Mouse (Mus musculus): ENCODE results near the gene Gucy1a1. TPM values are rescaled to one million over a fixed set of nuclear protein-coding genes. Genes with fewer than 3 reads are reported as not detected.

Gene Gucy1a1
- total and polyA plus RNA-seq, 3 experiments = not detected

DNA sequence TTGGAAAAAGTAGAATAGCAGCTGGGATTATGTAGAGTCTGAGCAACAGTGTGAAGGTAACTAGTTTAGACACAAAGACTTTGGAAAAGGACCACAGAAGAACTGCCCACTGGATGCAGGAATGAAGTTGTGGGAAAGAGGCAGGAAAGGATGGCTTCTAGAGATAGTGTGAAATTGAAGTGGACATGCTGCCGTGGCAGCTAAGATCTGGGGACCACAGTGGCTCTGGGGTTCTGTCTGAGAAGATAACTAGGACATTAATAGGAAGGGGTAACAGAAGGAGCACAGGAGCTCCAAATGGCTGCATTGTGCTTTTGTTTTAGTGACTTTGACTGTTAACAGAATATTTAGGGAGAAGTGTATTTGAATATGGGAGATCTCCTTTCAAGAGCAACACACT, 16.3 kb downstream of the Gucy1a1 start:
- TF ChIP-seq ZMIZ1 (IDR thresholded peaks at IDR 0.05; ENCODE audit: low read depth, low read length) (no peak), SMC3 (IDR thresholded peaks at IDR 0.05; ENCODE audit: low read depth, low read length) (no peak), RAD21 (IDR thresholded peaks at IDR 0.05; ENCODE audit: low read depth, low read length) (no peak), MXI1 (IDR thresholded peaks at IDR 0.05; ENCODE audit: low read depth, low read length) (no peak), BHLHE40 (IDR thresholded peaks at IDR 0.05; ENCODE audit: borderline replicate concordance, low read depth, low read length) (no peak), KAT2A (conservative IDR thresholded peaks at IDR 0.05; ENCODE audit: low read depth, low read length) (no peak), MAZ (IDR thresholded peaks at IDR 0.05; ENCODE audit: low read depth, low read length) (no peak), USF1 (IDR thresholded peaks at IDR 0.05; ENCODE audit: low read depth, low read length) (no peak), ZNF384 (IDR thresholded peaks at IDR 0.05; ENCODE audit: low read depth, low read length) (no peak), EP300 (IDR thresholded peaks at IDR 0.05; ENCODE audit: low read depth in 1 of 2, low read length in 2 of 2) (no peak), ELF1 (IDR thresholded peaks at IDR 0.05; ENCODE audit: low read depth, low read length) (no peak), MEF2A (IDR thresholded peaks at IDR 0.05; ENCODE audit: extremely low read depth, insufficient replicate concordance, low read depth, low read length, poor library complexity, severe bottlenecking) (no peak), TCF12 (IDR thresholded peaks at IDR 0.05; ENCODE audit: low read depth, low read length) (no peak), MYB (IDR thresholded peaks at IDR 0.05; ENCODE audit: low read depth, low read length) (no peak), SIN3A (IDR thresholded peaks at IDR 0.05; ENCODE audit: low read length) (no peak), CHD1 (IDR thresholded peaks at IDR 0.05; ENCODE audit: low read depth, low read length) (no peak), MAX (IDR thresholded peaks at IDR 0.05; ENCODE audit: low read length) (no peak)
- H3K27me3 ChIP-seq (ENCODE audit: control insufficient read depth in 1 of 2, insufficient read depth in 2 of 2, low read length in 2 of 2) = no peaks in the 10 kb centered on the region
- no peak overlapping the region for H3K27ac ChIP-seq (ENCODE audit: control insufficient read depth, low read depth, low read length)
- H3K4me3 ChIP-seq (ENCODE audit: control insufficient read depth in 1 of 2, insufficient read depth in 1 of 2, low read depth in 2 of 2, low read length in 2 of 2) = no peak overlapping the region
- no peaks in the 10 kb centered on the region for H3K79me2 ChIP-seq (ENCODE audit: control insufficient read depth, insufficient read depth, low read length, poor library complexity)
- H3K36me3 ChIP-seq (ENCODE audit: control insufficient read depth in 1 of 2, insufficient read depth in 2 of 2, low read length in 2 of 2) = no peaks in the 10 kb centered on the region
- no peaks in the 10 kb centered on the region for H3K9me3 ChIP-seq (replicated peaks; ENCODE audit: insufficient read depth, low read length)
- no peak overlapping the region for H3K9ac ChIP-seq (ENCODE audit: control insufficient read depth, low read depth, low read length, poor library complexity, severe bottlenecking)
- H3K4me1 ChIP-seq (ENCODE audit: control insufficient read depth in 1 of 2, insufficient read depth in 2 of 2, low read length in 2 of 2) = no peaks in the 10 kb centered on the region
- no peak for DNase-seq (ENCODE audit: low read depth, low spot score)

DNA sequence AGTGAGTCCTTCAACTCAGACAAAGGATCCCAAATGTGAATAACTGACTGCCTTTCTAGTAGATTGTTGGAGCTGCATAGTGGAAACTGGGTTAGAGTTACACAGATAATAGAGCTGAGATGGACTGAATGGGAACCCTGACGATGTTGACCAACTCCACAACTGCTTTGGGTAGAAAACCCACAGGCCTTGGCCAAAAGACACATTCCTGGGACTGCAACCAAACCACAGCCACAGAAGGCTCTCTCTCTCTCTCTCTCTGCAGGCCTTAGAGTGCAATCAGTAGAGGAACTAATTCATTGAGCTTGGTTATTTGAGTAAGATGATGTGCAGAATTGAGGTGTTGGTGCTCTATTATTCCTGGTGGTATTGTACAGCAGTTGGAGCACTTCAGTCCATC, 21.0 kb downstream of the Gucy1a1 start:
- TF ChIP-seq MYC (IDR thresholded peaks at IDR 0.05; ENCODE audit: low read depth, low read length) (no peak), SMC3 (IDR thresholded peaks at IDR 0.05; ENCODE audit: low read depth, low read length) (no peak), USF1 (IDR thresholded peaks at IDR 0.05; ENCODE audit: low read depth, low read length) (no peak), ZMIZ1 (IDR thresholded peaks at IDR 0.05; ENCODE audit: low read depth, low read length) (no peak), JUND (IDR thresholded peaks at IDR 0.05; ENCODE audit: low read depth, low read length) (no peak), GATA1 (IDR thresholded peaks at IDR 0.05; ENCODE audit: low read depth, low read length) (no peak), ZNF384 (IDR thresholded peaks at IDR 0.05; ENCODE audit: low read depth, low read length) (no peak), MAFK (IDR thresholded peaks at IDR 0.05; ENCODE audit: borderline replicate concordance, low read depth, low read length) (no peak)
- no peaks in the 10 kb centered on the region for H3K27me3 ChIP-seq (ENCODE audit: control insufficient read depth in 1 of 2, insufficient read depth in 2 of 2, low read length in 2 of 2)
- H3K9me3 ChIP-seq (replicated peaks; ENCODE audit: insufficient read depth, low read length) = no peaks in the 10 kb centered on the region
- no peak overlapping the region for H3K4me3 ChIP-seq (ENCODE audit: control insufficient read depth in 1 of 2, insufficient read depth in 1 of 2, low read depth in 2 of 2, low read length in 2 of 2)
- H3K27ac ChIP-seq (ENCODE audit: control insufficient read depth, low read depth, low read length) = no peak overlapping the region
- no peaks in the 10 kb centered on the region for H3K79me2 ChIP-seq (ENCODE audit: control insufficient read depth, insufficient read depth, low read length, poor library complexity)
- DNase-seq (ENCODE audit: low read depth, low spot score) = no peak
- H3K9ac ChIP-seq (ENCODE audit: control insufficient read depth, low read depth, low read length, poor library complexity, severe bottlenecking) = no peak overlapping the region
- H3K4me1 ChIP-seq (ENCODE audit: control insufficient read depth in 1 of 2, insufficient read depth in 2 of 2, low read length in 2 of 2) = no peaks in the 10 kb centered on the region
- H3K36me3 ChIP-seq (ENCODE audit: control insufficient read depth in 1 of 2, insufficient read depth in 2 of 2, low read length in 2 of 2) = no peaks in the 10 kb centered on the region
